Mouse (Mus musculus) left cerebral cortex, adult 11 months (tissue): ENCODE data around the gene Tnxb.
"Not testable (repeated sequence)": the region's sequence is repeated elsewhere in the genome, so short reads cannot be mapped to it uniquely, and the experiment has no call there.

ENCODE experiments used
- DNase-seq: peaks from one replicate; pipeline ENCODE4 v3.0.0; 2022; ENCODE audit warnings: low spot score

Tnxb gene

GRCm38 (mm10) chr17:34740280-34740679 lies 69.9 kb downstream of the Tnxb start:
- DNase-seq = no peak

DNA sequence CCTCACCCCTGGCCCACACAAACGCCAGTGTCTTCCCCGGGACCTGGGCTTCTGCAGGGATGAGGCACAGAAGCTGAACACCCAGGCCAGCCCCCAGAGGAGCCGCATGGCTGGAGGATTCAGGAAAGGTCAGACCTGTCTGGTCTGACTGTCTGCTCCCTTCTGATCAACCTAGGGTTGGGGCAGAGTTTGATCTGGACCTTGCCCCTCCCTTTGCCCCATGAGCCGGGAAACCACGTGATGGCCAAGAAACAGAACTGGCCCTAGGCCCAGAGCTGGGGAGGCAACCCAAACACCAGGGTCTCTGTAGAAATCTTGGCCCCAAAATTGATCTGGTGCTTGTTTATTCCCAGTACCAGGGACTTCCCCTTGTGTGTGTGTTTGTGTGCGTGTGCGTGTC lies 73.4 kb downstream of the Tnxb start, which contains the start of gene C4b:
TSS of gene C4b (minus strand) at position 164 of the 400 bp plus-strand sequence.
- DNase-seq = peak; percentile 33

- DNase-seq = no peak
These were observed 73.9 kb downstream of the Tnxb start for GRCm38 (mm10) chr17:34744206-34744605.

GRCm38 (mm10) chr17:34744611-34745010 lies 74.3 kb downstream of the Tnxb start:
- DNase-seq = not testable (repeated sequence)

GRCm38 (mm10) chr17:34745166-34745565 lies 74.8 kb downstream of the Tnxb start:
- not testable (repeated sequence) for DNase-seq

- no peak for DNase-seq
These were observed 76.2 kb downstream of the Tnxb start for GRCm38 (mm10) chr17:34746531-34746930.

- no peak for DNase-seq
These were observed 91.1 kb downstream of the Tnxb start for GRCm38 (mm10) chr17:34761471-34761870.
